Mouse (Mus musculus) G1E-ER4 (cell line): ENCODE data around the gene Utrn. TPM values are rescaled to one million over a fixed set of nuclear protein-coding genes. Genes with fewer than 3 reads are reported as not detected.

Experiments used
- GATA1 ChIP-seq: IDR thresholded peaks from one replicate; pipeline ENCODE4 v1.8.0; 2012; ENCODE audit warnings: low read length, inconsistent platforms
- polyA plus RNA-seq: library from polyadenylated mRNA; stranded (reverse); fragments of >175 nt; gene quantifications from 2 replicates; pipeline ENCODE4 v1.2.3, GENCODE M21; 2012

Utrn gene
- polyA plus RNA-seq: 5.9 and 6.5 TPM in 2 replicates

- TF ChIP-seq GATA1: no peak
Observed at GRCm38 (mm10) chr10:12869029-12869671, at the start of gene Utrn. Gene Utrn, minus strand, starts transcription at chr10:12869365.

GRCm38 (mm10) chr10:12917626-12918025 is 48.5 kb upstream of the Utrn start:
- TF ChIP-seq GATA1: no peak

- TF ChIP-seq GATA1: no peak
Observed at GRCm38 (mm10) chr10:12916376-12916775, 47.2 kb upstream of the Utrn start.

GRCm38 (mm10) chr10:12915826-12916225 is 46.7 kb upstream of the Utrn start:
- no peak for TF ChIP-seq GATA1

GRCm38 (mm10) chr10:12914203-12914602 is 45.0 kb upstream of the Utrn start:
- TF ChIP-seq GATA1: no peak

GRCm38 (mm10) chr10:12911981-12912530 is 42.9 kb upstream of the Utrn start:
- TF ChIP-seq GATA1: no peak

- no peak for TF ChIP-seq GATA1
Observed at GRCm38 (mm10) chr10:12911451-12911850, 42.3 kb upstream of the Utrn start.

- no peak for TF ChIP-seq GATA1
Observed at GRCm38 (mm10) chr10:12909891-12910290, 40.7 kb upstream of the Utrn start.

- TF ChIP-seq GATA1: no peak
Observed at GRCm38 (mm10) chr10:12909179-12909578, 40.0 kb upstream of the Utrn start.

- no peak for TF ChIP-seq GATA1
Observed at GRCm38 (mm10) chr10:12904140-12904528, 35.0 kb upstream of the Utrn start.

GRCm38 (mm10) chr10:12903440-12904139 is 34.4 kb upstream of the Utrn start:
- TF ChIP-seq GATA1: no peak

- no peak for TF ChIP-seq GATA1
Observed at GRCm38 (mm10) chr10:12899901-12900300, 30.7 kb upstream of the Utrn start.

GRCm38 (mm10) chr10:12893339-12893738 is 24.2 kb upstream of the Utrn start:
- no peak for TF ChIP-seq GATA1

GRCm38 (mm10) chr10:12888373-12888772 is 19.2 kb upstream of the Utrn start:
- no peak for TF ChIP-seq GATA1

- TF ChIP-seq GATA1: no peak
Observed at GRCm38 (mm10) chr10:12887792-12888191, 18.6 kb upstream of the Utrn start.

GRCm38 (mm10) chr10:12884308-12884948 is 15.3 kb upstream of the Utrn start:
- TF ChIP-seq GATA1: no peak

GRCm38 (mm10) chr10:12881911-12882310 is 12.7 kb upstream of the Utrn start:
- TF ChIP-seq GATA1: no peak

GRCm38 (mm10) chr10:12879313-12879695 is 10.1 kb upstream of the Utrn start:
- no peak for TF ChIP-seq GATA1
